Mouse (Mus musculus) kidney, embryonic 16.5 days (tissue): Measurements from ENCODE around the gene Psmd2. TPM values are rescaled to one million over a fixed set of nuclear protein-coding genes. Genes with fewer than 3 reads are reported as not detected.

Experiments
- ATAC-seq: fragments of 200-750 bp; cut with Nextera tagmentation; 2 replicates; pipeline ENCODE4 v1.8.0; 2017; ENCODE audit warnings: moderate TSS enrichment; ENCODE audit not compliant: low FRiP score, low TSS enrichment
- H3K27ac ChIP-seq: fragments of 300-500 bp; sonication (generic); 2 replicates; pipeline ENCODE4 v1.5.1; 2014; ENCODE audit warnings: low read length
- H3K27me3 ChIP-seq: fragments of 300-500 bp; sonication (generic); 2 replicates; pipeline ENCODE4 v1.6.1; 2014; ENCODE audit warnings: low read length, control low read depth, mixed read lengths; ENCODE audit not compliant: insufficient read depth
- H3K36me3 ChIP-seq: fragments of 300-500 bp; sonication (generic); 2 replicates; pipeline ENCODE4 v1.6.1; 2014; ENCODE audit warnings: low read length, control low read depth, mixed read lengths; ENCODE audit not compliant: insufficient read depth
- H3K4me1 ChIP-seq: fragments of 300-500 bp; sonication (generic); 2 replicates; pipeline ENCODE4 v1.6.1; 2014; ENCODE audit warnings: low read length, control low read depth, mixed read lengths; ENCODE audit not compliant: insufficient read depth
- H3K4me2 ChIP-seq: fragments of 300-500 bp; sonication (generic); replicated peaks from 2 replicates; pipeline ENCODE4 v1.6.1; 2014; ENCODE audit warnings: low read depth, low read length
- H3K4me3 ChIP-seq: fragments of 300-500 bp; sonication (generic); 2 replicates; pipeline ENCODE4 v1.5.1; 2014; ENCODE audit warnings: mild to moderate bottlenecking, low read length
- H3K9ac ChIP-seq: fragments of 300-500 bp; sonication (generic); replicated peaks from 2 replicates; pipeline ENCODE4 v1.6.1; 2014; ENCODE audit warnings: low read length
- H3K9me3 ChIP-seq: fragments of 300-500 bp; sonication (generic); 2 replicates; pipeline ENCODE4 v1.6.1; 2016; ENCODE audit warnings: low read length, control low read depth
- WGBS: fragments of 180-500 bp; shearing (Covaris S2); extraction: QIAGEN DNeasy Blood & Tissue Kit; methylation state at CpG from one replicate; pipeline ENCODE4 v1.1.7; 2014; 5-methylcytosine and 5-hydroxymethylcytosine counted together
- microRNA counts: library from miRNA; unstranded; fragments of <30 nt; microRNA quantifications from one replicate; lab custom pipeline; 2016
- microRNA-seq: library from miRNA; unstranded; fragments of <30 nt; microRNA quantifications from one replicate; pipeline ENCODE4, GENCODE M21; 2016
- polyA plus RNA-seq: library from polyadenylated mRNA; unstranded; fragments of >200 nt; fragmentation: Nextera tagmentation; extraction: Ambion mirVana; gene quantifications from 2 replicates; pipeline ENCODE4 v1.2.1, GENCODE M21; 2015

Psmd2 gene
- polyA plus RNA-seq, 1 experiment from 2014 or later: 378 TPM

DNA sequence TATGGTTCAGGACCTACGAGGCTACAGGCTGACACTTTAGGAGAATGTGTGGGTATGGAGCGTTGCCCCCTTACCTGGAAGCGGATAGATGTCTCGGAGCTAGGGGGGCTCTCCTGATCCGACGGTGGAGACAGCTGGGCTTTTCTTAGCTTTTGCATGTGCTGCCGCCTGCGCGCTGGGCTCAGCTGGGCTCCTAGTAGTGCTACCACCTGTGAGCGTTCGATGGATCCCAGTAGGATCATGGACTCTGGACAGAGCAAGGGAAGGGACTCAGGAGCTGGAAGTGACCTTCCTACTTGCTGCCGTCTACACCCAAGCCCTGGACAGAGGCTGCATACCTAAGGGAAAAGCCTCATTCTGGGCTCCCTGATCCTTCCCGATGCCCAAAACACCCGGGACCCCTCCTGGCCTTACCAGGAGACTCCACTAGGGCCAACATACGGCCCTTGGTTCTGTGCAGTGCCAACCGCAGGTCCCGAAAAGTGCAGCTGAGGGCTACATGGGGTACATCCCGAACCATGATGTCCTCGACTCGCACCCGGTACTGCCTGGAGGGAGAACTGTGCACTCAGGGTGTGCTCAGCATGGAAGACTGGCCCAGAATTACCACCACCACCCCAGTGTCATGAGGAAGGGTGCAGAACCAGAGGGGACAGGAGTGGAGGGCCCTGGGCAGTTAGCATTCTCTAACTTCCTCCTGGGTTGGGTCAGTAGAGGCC is 56.9 kb downstream of the Psmd2 start:
- Histone ChIP-seq H3K27ac (no peak overlapping the region), H3K9ac (no peak overlapping the region), H3K4me1 (no peaks in the 10 kb centered on the region), H3K9me3 (no peaks in the 10 kb centered on the region), H3K4me3 (no peak overlapping the region), H3K27me3 (no peaks in the 10 kb centered on the region), H3K4me2 (no peak overlapping the region), H3K36me3 (peaks cover 38% of the 10 kb centered on the region)
- ATAC-seq: no peak
- 90% methylated on average over 21 of the region's 21 CpGs for WGBS

DNA sequence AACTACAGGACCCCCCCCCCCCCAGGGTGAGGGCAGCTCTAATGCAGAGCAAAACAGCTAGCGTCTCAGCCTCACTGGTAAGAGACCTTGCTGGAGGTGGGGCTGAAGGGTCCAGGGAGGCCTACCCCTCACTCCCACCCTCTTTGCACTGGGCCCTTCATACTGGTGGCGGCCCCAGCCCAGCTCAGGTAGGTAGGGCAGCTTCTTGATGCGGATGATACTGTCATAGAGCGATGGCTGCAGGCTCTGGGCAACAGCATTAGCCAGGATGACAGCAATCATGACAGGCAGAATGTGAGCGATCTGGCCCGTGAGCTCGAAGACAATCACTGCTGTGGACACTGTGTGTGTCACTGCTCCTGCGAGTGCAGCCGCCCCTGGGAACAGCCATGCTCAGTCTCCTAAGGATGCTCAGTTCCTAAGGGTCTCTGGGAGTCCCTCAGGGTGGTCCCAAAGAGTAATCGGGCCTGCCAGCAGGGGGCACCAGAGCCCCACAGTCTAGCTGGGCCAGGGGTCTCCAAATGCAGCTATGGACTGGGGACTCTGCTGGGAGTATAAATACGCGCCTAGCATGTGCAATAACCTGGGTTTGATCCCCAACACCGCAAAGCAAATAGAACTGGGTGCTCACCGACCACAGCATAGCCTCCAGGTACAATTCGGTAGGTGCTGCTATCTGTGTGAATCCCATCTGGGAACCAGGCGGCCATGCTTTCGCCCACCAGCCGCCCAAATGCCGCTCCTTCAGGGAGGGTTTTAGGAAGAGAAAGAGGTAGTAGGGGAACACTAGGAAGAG is 57.7 kb downstream of the Psmd2 start:
- Histone ChIP-seq H3K27ac (no peak overlapping the region), H3K27me3 (no peaks in the 10 kb centered on the region), H3K36me3 (peaks cover 38% of the 10 kb centered on the region), H3K4me2 (no peak overlapping the region), H3K9me3 (no peaks in the 10 kb centered on the region), H3K4me1 (peaks cover 2% of the 10 kb centered on the region; the same call in 1 of the 2 replicates), H3K9ac (no peak overlapping the region), H3K4me3 (no peak overlapping the region)
- WGBS: 75% methylated on average over 19 of the region's 19 CpGs
- peak; percentile 17; the same call in 1 of the 2 replicates for ATAC-seq

DNA sequence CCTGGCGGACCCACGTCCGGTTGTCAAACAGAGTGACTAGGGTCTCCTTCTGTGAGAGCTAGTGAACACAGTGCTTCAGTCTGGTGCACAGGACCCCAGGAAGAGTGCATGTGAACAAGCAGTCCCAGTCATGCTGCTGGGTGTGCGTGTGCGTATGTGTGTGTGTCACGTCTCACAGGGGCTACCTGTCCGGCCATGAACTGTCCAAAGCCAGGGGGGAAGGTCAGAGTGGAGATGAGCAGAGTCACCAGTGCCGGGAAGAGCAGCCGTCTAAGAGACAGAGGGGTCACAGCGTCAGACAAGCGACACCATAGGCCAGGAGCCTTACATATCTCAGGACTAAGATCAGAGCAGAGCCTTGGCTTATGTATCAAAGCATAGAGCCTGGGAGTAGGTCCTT is 58.9 kb downstream of the Psmd2 start:
- H3K27ac ChIP-seq: no peak overlapping the region
- ATAC-seq: no peak
- no peaks in the 10 kb centered on the region for H3K27me3 ChIP-seq
- no peak overlapping the region for H3K9ac ChIP-seq
- no peak overlapping the region for H3K4me3 ChIP-seq
- H3K9me3 ChIP-seq: no peaks in the 10 kb centered on the region
- H3K4me1 ChIP-seq: peaks cover 13% of the 10 kb centered on the region
- 87% methylated on average over 11 of the region's 11 CpGs for WGBS
- H3K36me3 ChIP-seq: peaks cover 38% of the 10 kb centered on the region
- H3K4me2 ChIP-seq: no peak overlapping the region

DNA sequence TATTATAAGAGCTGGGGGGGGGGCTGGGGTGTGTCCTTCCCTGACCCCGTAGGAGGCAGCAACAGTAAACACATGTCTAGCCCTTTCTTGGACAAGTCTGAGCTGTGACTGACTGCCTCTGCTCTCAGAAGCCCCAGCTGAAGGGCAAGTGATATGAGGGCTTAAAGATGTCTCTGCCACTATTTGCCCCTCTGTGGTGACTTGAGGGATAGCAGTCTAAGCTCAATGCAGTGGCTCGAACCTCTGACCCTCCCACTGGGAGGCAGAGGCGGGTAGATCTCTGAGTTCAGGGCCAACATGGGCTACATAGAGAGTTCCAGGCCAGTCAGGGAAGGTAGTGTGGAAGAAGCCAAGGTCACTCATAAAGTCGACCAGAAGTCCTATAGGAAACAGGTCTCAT is 59.4 kb downstream of the Psmd2 start:
- no peaks in the 10 kb centered on the region for H3K27me3 ChIP-seq
- H3K9me3 ChIP-seq: no peaks in the 10 kb centered on the region
- H3K36me3 ChIP-seq: peaks cover 37% of the 10 kb centered on the region
- no peak overlapping the region for H3K4me3 ChIP-seq
- no peak overlapping the region for H3K4me2 ChIP-seq
- ATAC-seq: no peak
- H3K9ac ChIP-seq: no peak overlapping the region
- no peak overlapping the region for H3K27ac ChIP-seq
- peaks cover 15% of the 10 kb centered on the region for H3K4me1 ChIP-seq
- 85% methylated on average over 4 of the region's 4 CpGs for WGBS

DNA sequence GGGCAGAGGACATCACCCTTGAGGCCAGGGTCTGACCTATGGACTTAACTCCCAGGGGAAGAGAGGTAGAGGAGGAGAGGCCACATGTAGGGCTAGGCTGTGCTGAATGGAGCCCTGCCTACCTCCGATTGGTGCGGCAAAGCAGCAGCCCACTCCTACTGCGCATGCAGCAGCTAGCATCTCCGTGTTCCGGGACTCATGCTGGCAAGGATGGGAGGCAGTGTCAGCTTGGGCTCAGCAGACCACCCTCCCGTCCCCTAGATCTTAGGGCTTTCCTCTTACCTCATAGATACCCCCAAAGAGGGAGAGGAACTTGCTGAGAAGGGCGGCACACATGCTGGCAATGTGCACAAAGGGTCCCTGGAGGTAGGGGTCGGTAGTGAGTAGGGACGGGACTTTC is 60.7 kb downstream of the Psmd2 start:
- WGBS: 82% methylated on average over 9 of the region's 9 CpGs
- no peak for ATAC-seq
- no peak overlapping the region for H3K4me2 ChIP-seq
- H3K4me1 ChIP-seq: peaks cover 15% of the 10 kb centered on the region
- peaks cover 34% of the 10 kb centered on the region for H3K36me3 ChIP-seq
- H3K27ac ChIP-seq: no peak overlapping the region
- H3K4me3 ChIP-seq: no peak overlapping the region
- H3K9me3 ChIP-seq: no peaks in the 10 kb centered on the region
- H3K9ac ChIP-seq: no peak overlapping the region
- no peaks in the 10 kb centered on the region for H3K27me3 ChIP-seq

DNA sequence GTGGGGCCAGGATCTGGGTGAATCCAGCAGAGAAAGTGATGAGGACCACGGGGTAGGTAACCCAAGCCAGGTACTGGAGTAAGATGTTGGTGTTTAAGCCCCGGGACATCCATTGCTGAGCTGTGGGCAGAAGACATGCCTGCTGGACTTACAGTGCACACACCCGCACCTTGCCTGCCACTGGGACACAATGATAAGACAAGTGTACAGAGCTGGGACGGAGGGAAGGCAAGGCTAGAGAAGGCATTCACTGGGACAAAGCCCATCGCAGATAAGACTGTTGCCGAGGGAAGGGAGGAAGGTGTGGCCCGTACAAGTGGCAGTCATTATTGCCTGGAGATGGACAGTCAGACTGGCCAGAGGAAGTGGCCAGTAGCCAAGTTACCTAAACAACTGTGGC is 61.4 kb downstream of the Psmd2 start:
- H3K4me2 ChIP-seq: no peak overlapping the region
- no peak overlapping the region for H3K9ac ChIP-seq
- no peak overlapping the region for H3K4me3 ChIP-seq
- ATAC-seq: no peak
- no peak overlapping the region for H3K27ac ChIP-seq
- H3K4me1 ChIP-seq: peaks cover 15% of the 10 kb centered on the region
- no peaks in the 10 kb centered on the region for H3K9me3 ChIP-seq
- no peaks in the 10 kb centered on the region for H3K27me3 ChIP-seq
- peaks cover 28% of the 10 kb centered on the region for H3K36me3 ChIP-seq
- WGBS: 94% methylated on average over 7 of the region's 7 CpGs

MicroRNAs encoded within 50 kb of the gene (microRNA counts, 519-probe panel; counts per million panel counts)
- 3,411 counts per million, percentile 79 among the panel's probes with 10 or more counts for microRNA mmu-miR-1224 (lab: Ali Mortazavi, UCI)

Small RNA genes within 50 kb of the gene (microRNA-seq; reads per million reads assigned to microRNA genes)
- 0.95 reads per million for gene Mir1224

Other genes starting within 250 kb of the Psmd2 start
- 66.9 and 68.1 TPM in 2 replicates for gene Abcc5, start 225.3 kb upstream of the Psmd2 start, polyA plus RNA-seq
- gene Eif2b5, start 152.8 kb upstream of the Psmd2 start, polyA plus RNA-seq: 119 and 121 TPM in 2 replicates
- gene Dvl3, start 134.7 kb upstream of the Psmd2 start, polyA plus RNA-seq: 20.6 and 31.7 TPM in 2 replicates
- 691 and 699 TPM in 2 replicates for gene Ap2m1, start 116.2 kb upstream of the Psmd2 start, polyA plus RNA-seq
- gene Abcf3, start 103.1 kb upstream of the Psmd2 start, polyA plus RNA-seq: 64.8 and 75.2 TPM in 2 replicates
- 0.69 and 2.0 TPM in 2 replicates for gene Vwa5b2, start 62.2 kb upstream of the Psmd2 start, polyA plus RNA-seq
- 33.3 and 37.4 TPM in 2 replicates for gene Eef1akmt4, start 40.1 kb upstream of the Psmd2 start, polyA plus RNA-seq
- gene Gm49333, start 40.0 kb upstream of the Psmd2 start, polyA plus RNA-seq: not detected in 2 replicates
- gene Alg3, start 39.9 kb upstream of the Psmd2 start, polyA plus RNA-seq: 44.7 and 49.5 TPM in 2 replicates
- 0.45 and 0.84 TPM in 2 replicates for gene Camk2n2, start 30.4 kb upstream of the Psmd2 start, polyA plus RNA-seq
- 3.5 and 3.6 TPM in 2 replicates for gene Ece2, start 21.8 kb upstream of the Psmd2 start, polyA plus RNA-seq
- gene Eif4g1, start 16.7 kb downstream of the Psmd2 start, polyA plus RNA-seq: 183 and 193 TPM in 2 replicates
- gene Fam131a, start 41.6 kb downstream of the Psmd2 start, polyA plus RNA-seq: 7.6 and 8.0 TPM in 2 replicates
- gene Polr2h, start 66.0 kb downstream of the Psmd2 start, polyA plus RNA-seq: 107 and 119 TPM in 2 replicates
- 18.7 and 20.1 TPM in 2 replicates for gene Clcn2, start 66.1 kb downstream of the Psmd2 start, polyA plus RNA-seq
- 5.4 and 5.9 TPM in 2 replicates for gene Chrd, start 81.5 kb downstream of the Psmd2 start, polyA plus RNA-seq
- gene Thpo, start 82.9 kb downstream of the Psmd2 start, polyA plus RNA-seq: 1.2 and 2.0 TPM in 2 replicates